Mouse (Mus musculus): ENCODE results near the gene Klf5.

DNA sequence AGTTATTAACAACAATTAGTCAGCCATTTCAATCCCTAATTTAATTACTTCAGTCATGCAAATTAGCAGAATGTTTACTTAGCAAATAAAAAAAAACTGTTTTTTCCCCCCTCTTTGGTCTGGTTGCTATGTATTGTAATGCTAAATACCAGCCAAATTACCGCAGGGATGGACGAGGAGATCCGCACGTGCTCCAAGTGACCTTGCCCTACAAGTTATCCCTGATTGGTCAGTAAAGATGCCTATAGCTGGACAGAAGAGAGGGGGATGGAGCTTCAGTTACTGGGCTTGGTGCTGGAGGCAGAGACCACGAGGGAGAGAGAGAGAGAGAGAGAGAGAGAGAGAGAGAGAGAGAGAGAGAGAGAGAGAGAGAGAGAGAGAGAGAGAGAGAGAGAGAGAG, 31.7 kb upstream of the Klf5 start:
- TF ChIP-seq CTCF (conservative IDR thresholded peaks at IDR 0.05; ENCODE audit: low read length) = no peak
- TF ChIP-seq POU5F1 (IDR thresholded peaks at IDR 0.05; ENCODE audit: borderline replicate concordance, low read length) = no peak
- TF ChIP-seq NANOG (IDR thresholded peaks at IDR 0.05; ENCODE audit: borderline replicate concordance, low read length) = no peak

Data from E14TG2a.4 (cell line).